Mouse (Mus musculus) forebrain, embryonic 10.5 days (tissue): ENCODE results near the gene Rbpms2. TPM values are rescaled to one million over a fixed set of nuclear protein-coding genes. Genes with fewer than 3 reads are reported as not detected.

Experiments used
- DNase-seq: peaks from one replicate; pipeline ENCODE4 v3.0.0-alpha.2; 2017; ENCODE audit warnings: low spot score; ENCODE audit errors: extremely low spot score
- H3K27ac ChIP-seq: fragments of 300-500 bp; sonication (generic); 2 replicates; pipeline ENCODE4 v1.5.1; 2016; ENCODE audit warnings: mild to moderate bottlenecking
- H3K27me3 ChIP-seq: fragments of 300-500 bp; sonication (generic); 2 replicates; pipeline ENCODE4 v1.6.1; 2016; ENCODE audit warnings: mild to moderate bottlenecking; ENCODE audit not compliant: poor library complexity, severe bottlenecking
- H3K36me3 ChIP-seq: fragments of 300-500 bp; sonication (generic); replicated peaks from 2 replicates; pipeline ENCODE4 v1.6.1; 2016; ENCODE audit warnings: mild to moderate bottlenecking, moderate library complexity
- H3K4me1 ChIP-seq: fragments of 300-500 bp; sonication (generic); 2 replicates; pipeline ENCODE4 v1.6.1; 2016
- H3K4me3 ChIP-seq: fragments of 300-500 bp; sonication (generic); 2 replicates; pipeline ENCODE4 v1.5.1; 2016; ENCODE audit warnings: mild to moderate bottlenecking, moderate library complexity
- H3K9me3 ChIP-seq: fragments of 300-500 bp; sonication (generic); 2 replicates; pipeline ENCODE4 v1.6.1; 2016; ENCODE audit warnings: mild to moderate bottlenecking, moderate library complexity
- WGBS: fragments of 180-500 bp; shearing (Covaris S2); methylation state at CpG from one replicate; pipeline ENCODE4 v1.1.7; 2016; 5-methylcytosine and 5-hydroxymethylcytosine counted together
- polyA plus RNA-seq: library from polyadenylated mRNA; unstranded; fragments of >200 nt; fragmentation: Nextera tagmentation; extraction: Ambion mirVana; gene quantifications from 2 replicates; pipeline ENCODE4 v1.2.1, GENCODE M21; 2016

Rbpms2 gene
- polyA plus RNA-seq, 1 experiment from 2014 or later: 24.2 TPM

DNA sequence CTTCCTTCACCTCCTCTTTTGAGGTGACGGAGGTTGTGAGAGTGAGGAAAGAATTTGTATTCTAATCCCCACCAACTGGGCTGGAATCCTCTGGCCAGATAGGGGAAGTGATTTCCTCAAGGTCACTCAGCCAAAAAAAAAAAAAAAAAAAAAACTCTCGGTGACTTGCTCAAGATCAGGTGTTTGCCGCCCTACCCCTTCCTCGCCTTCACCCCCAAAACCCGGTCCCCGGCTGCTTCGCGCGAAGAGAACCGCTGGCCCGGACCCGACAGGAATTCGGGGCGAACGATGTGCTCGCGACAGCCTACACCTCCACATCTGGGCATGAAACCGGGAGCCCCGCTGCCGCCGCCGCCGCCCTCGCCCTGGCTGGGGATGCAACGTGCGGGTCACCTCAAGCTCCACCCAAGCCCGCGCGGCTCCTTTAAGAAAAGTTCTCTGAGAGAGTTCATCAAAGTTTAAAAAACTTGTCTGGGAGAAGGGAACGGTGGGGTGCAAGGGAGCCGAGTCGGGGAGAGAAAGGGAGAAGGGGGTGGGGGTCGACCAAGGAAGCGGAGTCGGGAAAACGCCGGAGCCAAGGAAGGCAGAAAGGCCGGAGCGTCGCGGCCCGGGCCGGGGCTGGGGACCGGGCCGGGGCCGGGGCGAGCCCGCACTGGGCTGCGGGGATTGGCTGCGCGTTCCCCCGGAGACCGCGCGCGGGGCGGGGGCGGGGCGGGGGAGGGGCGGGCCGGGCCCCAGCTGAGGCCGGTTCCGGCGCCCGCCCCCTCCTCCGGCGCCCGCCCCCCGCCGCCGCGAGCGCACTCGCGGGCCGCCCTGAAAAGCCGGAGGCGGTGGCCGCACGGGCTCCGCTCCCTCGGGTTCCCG, 551 bp downstream of the Rbpms2 start:
- DNase-seq: peak; percentile 69
- Histone ChIP-seq H3K27me3 (peaks cover 78% of the 10 kb centered on the region), H3K36me3 (no peaks in the 10 kb centered on the region), H3K27ac (peak overlapping the region; percentile 87), H3K4me3 (peak overlapping the region; percentile 72), H3K4me1 (peaks cover 35% of the 10 kb centered on the region), H3K9me3 (no peaks in the 10 kb centered on the region)
- under 1% methylated on average over 68 of the region's 83 CpGs for WGBS

DNA sequence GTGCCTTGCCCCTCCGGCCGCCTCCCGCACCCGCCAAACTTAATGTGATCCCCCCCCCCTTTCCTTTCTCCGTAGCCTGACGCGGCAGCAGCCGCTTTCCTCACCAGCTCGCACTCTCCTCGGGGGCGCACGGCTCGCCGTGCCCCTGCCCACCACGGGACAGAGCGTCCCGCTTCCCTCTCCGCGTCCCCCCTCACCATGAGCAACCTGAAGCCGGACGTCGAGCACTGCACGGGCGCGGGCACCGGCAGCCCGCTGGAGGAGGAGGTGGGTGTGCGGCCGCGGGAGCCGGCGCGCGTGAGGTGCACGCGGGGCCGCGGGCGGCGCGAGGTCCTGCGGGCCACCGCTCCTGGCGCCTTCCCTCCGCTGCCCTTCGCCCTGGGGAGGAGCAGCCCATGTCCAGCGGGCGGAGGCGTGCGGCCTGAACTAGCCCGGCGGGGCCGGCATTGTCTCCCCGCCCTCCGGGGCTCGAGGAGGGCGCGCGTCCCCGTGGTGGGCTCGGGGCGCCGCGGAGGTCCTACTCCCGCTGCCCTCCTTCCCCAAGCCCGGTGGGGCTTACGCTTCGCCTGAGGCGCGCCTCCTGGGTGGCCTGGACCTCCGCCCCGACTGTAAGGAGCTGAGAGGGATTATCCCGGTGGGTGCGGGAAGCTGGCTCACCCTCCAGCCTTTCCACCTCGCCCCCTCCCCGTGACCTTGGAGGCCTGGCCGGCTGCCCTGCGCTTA, 1.3 kb downstream of the Rbpms2 start:
- peak; percentile 59 for DNase-seq
- peak overlapping the region; percentile 72 for H3K4me3 ChIP-seq
- H3K4me1 ChIP-seq: peaks cover 35% of the 10 kb centered on the region
- H3K36me3 ChIP-seq: no peaks in the 10 kb centered on the region
- WGBS: under 1% methylated on average over 74 of the region's 78 CpGs
- H3K9me3 ChIP-seq: no peaks in the 10 kb centered on the region
- H3K27me3 ChIP-seq: peaks cover 82% of the 10 kb centered on the region
- H3K27ac ChIP-seq: peak overlapping the region; percentile 87

DNA sequence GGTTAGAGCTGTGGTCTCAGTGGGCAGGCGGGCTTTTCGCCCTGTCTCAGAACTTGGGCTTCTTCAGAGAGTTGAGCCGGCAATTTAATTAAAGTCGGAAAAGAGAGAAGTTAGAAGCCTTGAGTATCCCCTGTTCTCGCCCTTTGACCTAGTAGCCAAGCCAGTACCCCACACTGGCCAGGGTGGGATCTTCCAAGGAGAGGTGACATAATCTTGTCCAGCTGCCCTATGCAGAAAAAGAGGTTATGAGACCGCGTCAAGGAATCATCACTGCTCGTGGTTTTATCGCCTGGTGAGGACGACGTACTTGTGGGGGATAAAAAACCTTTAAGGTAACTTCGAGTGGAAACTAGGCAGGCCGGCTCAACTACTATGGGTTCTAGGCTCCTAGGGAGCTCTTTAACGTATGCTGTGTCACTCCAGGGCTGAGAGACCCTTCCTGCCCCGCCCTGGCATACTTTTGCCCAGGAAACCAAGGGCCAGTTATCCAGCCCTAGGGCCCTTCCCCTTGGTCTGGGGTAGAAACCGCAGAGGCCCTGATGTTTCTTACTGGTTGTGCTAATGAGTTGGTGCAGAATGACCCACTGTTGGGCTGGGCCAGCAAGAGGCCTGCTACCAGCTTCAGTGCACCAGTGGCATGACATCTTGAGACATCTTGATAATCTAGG, 2.0 kb downstream of the Rbpms2 start:
- peaks cover 79% of the 10 kb centered on the region for H3K27me3 ChIP-seq
- peak overlapping the region; percentile 72 for H3K4me3 ChIP-seq
- no peaks in the 10 kb centered on the region for H3K36me3 ChIP-seq
- peaks cover 35% of the 10 kb centered on the region for H3K4me1 ChIP-seq
- WGBS: 8% methylated on average over 16 of the region's 16 CpGs
- H3K27ac ChIP-seq: peak overlapping the region; percentile 87
- H3K9me3 ChIP-seq: no peaks in the 10 kb centered on the region
- DNase-seq: peak; percentile 18

DNA sequence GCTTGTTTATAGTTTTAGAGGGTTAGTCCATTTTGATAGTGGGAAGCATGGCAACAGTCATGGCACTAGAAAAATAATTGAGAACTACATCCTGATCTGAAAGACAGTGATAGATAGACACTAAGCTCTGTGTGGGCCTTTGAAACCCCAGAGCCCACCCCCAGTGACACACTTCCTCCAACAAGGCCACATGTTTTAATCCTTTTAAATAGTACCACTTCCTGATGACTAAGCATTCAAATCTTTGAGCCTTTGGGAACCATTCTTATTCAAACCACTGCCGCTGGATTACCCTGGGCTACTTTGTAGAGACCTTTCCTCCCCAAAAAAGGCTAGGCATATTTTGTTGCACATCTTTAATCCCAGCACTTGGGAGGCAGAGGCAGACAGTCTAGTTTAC, 6.3 kb downstream of the Rbpms2 start:
- peaks cover 59% of the 10 kb centered on the region for H3K27me3 ChIP-seq
- H3K27ac ChIP-seq: no peak overlapping the region
- no peak for DNase-seq
- no peaks in the 10 kb centered on the region for H3K9me3 ChIP-seq
- no peaks in the 10 kb centered on the region for H3K36me3 ChIP-seq
- WGBS: 61% methylated on average over 1 of the region's 1 CpGs
- H3K4me1 ChIP-seq: peaks cover 28% of the 10 kb centered on the region
- no peak overlapping the region for H3K4me3 ChIP-seq

DNA sequence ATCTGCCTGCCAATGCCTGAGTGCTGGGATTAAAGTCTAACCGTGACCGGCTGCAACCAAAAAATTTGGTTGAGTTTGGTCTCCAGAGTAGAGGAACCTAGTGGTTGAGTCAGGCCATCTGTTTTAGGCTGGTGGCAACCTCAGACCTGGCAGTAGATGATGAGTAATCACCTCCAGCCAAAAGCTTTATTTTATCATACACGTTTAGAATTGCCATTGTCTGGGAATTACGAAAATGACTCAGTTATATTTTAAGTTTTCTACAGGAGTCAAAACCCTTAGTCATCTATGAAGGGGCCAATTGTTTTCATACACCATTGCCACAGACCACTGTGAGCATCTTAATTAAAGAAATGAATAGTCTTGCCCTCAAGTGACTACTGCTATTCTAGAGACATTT, 7.5 kb downstream of the Rbpms2 start:
- H3K27ac ChIP-seq: no peak overlapping the region
- no peak overlapping the region for H3K4me3 ChIP-seq
- WGBS: 90% methylated on average over 4 of the region's 4 CpGs
- H3K9me3 ChIP-seq: no peaks in the 10 kb centered on the region
- H3K36me3 ChIP-seq: no peaks in the 10 kb centered on the region
- peaks cover 28% of the 10 kb centered on the region for H3K4me1 ChIP-seq
- peaks cover 51% of the 10 kb centered on the region for H3K27me3 ChIP-seq
- DNase-seq: no peak

DNA sequence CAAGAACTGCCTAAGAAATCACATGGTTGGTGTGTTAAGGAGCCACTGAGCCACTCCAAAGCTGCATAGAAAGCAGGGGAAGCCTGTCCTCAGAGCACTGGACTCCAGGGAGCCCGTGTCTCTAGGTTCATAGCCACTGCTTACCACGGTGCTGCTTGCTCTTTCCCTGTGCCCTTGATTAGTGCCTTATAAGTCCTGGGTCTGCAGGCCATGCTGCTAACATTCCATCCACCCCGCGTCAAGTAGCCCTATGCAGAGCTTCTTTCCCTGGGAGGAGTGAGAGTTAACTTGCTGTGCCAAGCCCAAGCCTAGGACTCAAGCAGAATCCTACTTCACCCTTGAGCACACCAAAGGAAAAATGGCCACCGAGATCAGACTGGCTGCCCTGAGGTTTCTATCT, 9.6 kb downstream of the Rbpms2 start:
- DNase-seq: no peak
- WGBS: 57% methylated on average over 5 of the region's 5 CpGs
- Histone ChIP-seq H3K9me3 (no peaks in the 10 kb centered on the region), H3K4me3 (no peak overlapping the region), H3K36me3 (no peaks in the 10 kb centered on the region), H3K27ac (no peak overlapping the region), H3K4me1 (peaks cover 29% of the 10 kb centered on the region), H3K27me3 (peaks cover 31% of the 10 kb centered on the region)

DNA sequence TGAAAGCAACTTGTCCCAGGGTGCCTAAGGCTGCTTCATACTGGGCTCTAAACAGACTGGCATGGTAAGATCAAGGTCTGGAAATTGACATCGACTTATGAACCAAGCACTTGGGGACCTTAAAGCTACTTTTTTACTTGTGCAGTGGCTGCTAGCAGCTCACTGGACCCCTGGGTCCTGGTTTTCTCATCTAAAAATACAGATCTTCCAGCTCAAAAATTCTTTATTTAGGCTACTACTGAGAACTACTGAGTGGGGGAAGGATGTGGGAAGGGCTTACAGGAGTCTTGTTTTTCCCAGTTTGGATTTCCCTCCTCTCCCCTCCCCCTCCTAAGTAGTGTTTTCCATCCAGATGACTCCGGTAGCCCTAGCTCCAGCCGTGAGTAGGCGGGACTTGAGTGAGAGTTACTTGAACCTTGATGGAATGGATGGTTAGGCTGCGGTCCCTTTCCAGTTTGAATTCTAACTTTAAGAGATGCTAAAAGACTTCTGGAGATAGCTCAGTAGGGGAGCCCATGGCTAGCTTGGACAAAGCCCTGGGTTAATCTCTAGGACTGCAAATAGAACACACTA, 11.5 kb downstream of the Rbpms2 start:
- Histone ChIP-seq H3K36me3 (no peaks in the 10 kb centered on the region), H3K4me1 (peaks cover 29% of the 10 kb centered on the region), H3K27me3 (peaks cover 23% of the 10 kb centered on the region), H3K4me3 (no peak overlapping the region), H3K9me3 (no peaks in the 10 kb centered on the region), H3K27ac (peak overlapping the region; percentile 17; the same call in 1 of the 2 replicates)
- 3% methylated on average over 5 of the region's 5 CpGs for WGBS
- no peak for DNase-seq

DNA sequence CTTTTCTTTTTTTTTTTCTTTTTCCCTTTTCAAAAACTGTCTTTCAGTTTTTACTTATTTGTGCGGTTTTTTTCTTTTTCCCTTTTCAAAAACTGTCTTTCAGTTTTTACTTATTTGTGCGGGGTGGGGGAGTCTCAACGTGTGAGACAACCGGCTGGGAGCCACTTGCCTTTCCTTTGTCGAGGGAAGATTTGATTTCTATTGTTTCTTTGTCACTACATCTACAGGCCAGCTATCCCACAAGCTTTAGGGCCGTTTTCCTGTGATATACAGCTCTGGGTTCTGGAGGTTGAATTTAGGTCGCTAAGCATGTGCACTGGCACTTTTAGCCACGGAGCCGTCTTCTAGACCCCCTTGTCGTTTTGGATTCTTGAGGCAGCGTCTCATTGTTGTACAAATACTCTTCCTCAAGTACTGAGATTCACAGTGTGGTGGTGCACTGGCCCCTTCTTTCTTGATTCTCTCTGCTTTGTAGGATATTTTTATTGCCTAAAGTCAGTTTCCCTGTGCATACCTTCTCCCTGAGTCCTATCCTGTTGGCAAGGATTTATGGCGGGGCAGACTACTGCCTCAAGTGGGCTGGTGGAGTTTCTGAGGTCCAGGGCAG, 12.1 kb downstream of the Rbpms2 start:
- DNase-seq: no peak
- no peak overlapping the region for H3K4me3 ChIP-seq

DNA sequence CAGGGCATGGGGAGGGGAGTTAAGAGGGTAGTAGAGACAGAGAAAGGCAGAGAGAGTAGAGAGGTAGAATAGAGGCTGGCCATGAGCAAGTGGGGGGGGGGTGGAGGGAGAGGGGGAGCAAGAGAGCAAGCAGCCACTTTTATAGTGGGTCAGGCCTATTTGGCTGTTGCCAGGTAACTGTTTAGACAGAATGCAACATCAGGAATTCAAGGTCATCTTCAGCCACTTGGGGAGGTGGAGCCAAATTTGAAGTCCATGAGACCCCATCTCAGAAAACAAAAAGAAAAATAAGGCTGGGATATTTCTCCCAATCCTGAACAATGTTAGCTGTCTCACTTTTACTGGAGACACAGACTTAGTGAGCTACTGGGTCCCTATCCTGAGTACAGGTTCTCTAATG, 13.1 kb downstream of the Rbpms2 start:
- H3K4me1 ChIP-seq: peaks cover 26% of the 10 kb centered on the region
- H3K27me3 ChIP-seq: peaks cover 16% of the 10 kb centered on the region; the same call in 1 of the 2 replicates
- no peak overlapping the region for H3K4me3 ChIP-seq
- H3K9me3 ChIP-seq: no peaks in the 10 kb centered on the region
- no peak for DNase-seq
- H3K27ac ChIP-seq: no peak overlapping the region
- H3K36me3 ChIP-seq: no peaks in the 10 kb centered on the region

More for the DNA sequence above, 12.1 kb downstream of the Rbpms2 start:
- Histone ChIP-seq H3K27ac (peak overlapping the region; percentile 60), H3K27me3 (peaks cover 19% of the 10 kb centered on the region), H3K4me1 (peaks cover 29% of the 10 kb centered on the region), H3K9me3 (no peaks in the 10 kb centered on the region), H3K36me3 (no peaks in the 10 kb centered on the region)
- 9% methylated on average over 12 of the region's 12 CpGs for WGBS

DNA sequence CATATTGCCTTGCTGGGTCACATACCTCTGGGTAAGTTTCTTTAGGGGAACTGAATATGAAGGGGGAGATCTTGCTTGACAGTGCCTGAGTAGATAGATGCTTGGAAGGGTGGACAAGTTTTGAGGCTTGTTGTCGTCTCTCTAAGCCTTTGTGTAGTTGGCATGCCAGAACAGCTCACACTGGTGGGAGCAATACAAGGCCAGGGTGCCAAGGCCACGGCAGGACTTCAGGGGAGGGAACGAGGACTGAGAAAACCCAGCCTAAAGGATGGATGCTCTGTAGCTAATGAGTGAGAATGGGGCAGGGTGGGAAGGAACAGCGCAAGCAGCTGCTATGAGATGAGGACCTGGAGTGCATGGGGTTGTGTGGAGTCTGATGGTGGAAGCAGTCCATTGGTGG, 15.5 kb downstream of the Rbpms2 start:
- no peaks in the 10 kb centered on the region for H3K36me3 ChIP-seq
- peaks cover 24% of the 10 kb centered on the region for H3K4me1 ChIP-seq
- DNase-seq: no peak
- no peak overlapping the region for H3K27ac ChIP-seq
- no peak overlapping the region for H3K4me3 ChIP-seq
- H3K27me3 ChIP-seq: peaks cover 9% of the 10 kb centered on the region; the same call in 1 of the 2 replicates
- WGBS: 91% methylated on average over 4 of the region's 4 CpGs
- H3K9me3 ChIP-seq: no peaks in the 10 kb centered on the region

DNA sequence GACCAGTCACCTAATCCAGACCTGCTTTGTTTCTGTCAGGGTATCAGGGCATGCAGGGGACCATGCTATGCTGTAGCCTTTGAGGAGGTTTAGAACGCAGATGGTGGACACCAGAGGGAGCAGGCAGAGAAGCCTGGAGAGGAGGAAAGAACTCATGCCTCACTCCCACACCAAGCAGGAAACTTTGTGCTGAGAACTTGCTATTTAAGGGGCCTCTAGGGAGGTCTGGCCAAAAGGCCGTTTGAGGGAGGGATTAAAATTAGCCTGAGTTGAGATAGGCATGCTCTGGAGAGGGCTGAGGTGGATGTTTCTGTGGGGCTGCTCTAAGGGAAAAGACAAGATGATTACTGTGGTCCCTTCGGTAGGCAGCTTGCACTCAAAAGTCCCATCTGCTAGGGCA, 16.5 kb downstream of the Rbpms2 start:
- Histone ChIP-seq H3K4me3 (no peak overlapping the region), H3K27me3 (0 out of 2 replicates have a peak, but pooled peaks cover 4% of the 10 kb centered on the region), H3K36me3 (no peaks in the 10 kb centered on the region), H3K4me1 (peaks cover 16% of the 10 kb centered on the region), H3K27ac (no peak overlapping the region), H3K9me3 (no peaks in the 10 kb centered on the region)
- DNase-seq: no peak
- 61% methylated on average over 3 of the region's 3 CpGs for WGBS

DNA sequence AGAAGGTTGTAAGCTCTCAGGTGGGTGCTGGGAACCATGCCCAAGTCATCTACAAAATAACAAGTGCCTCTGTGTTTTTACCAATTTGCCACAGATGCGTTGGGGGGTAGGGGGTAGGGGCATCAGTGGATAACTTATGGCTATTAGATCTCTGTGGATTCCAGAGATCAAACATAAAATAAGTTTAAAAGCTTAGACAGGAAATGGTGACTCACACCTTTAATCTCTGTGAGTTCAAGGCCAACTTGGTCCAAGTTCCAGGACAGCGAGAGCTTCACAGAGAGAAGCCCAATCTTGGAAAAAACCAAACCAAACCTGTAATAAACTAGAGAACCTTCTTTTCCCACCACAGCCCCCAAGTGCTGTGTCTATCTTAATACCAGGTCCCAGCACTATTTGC, 17.3 kb downstream of the Rbpms2 start:
- Histone ChIP-seq H3K27ac (no peak overlapping the region), H3K9me3 (no peaks in the 10 kb centered on the region), H3K36me3 (no peaks in the 10 kb centered on the region), H3K4me1 (peaks cover 8% of the 10 kb centered on the region), H3K4me3 (no peak overlapping the region), H3K27me3 (0 out of 2 replicates have a peak, but pooled peaks cover 3% of the 10 kb centered on the region)
- WGBS: 89% methylated on average over 2 of the region's 2 CpGs
- no peak for DNase-seq
